Mouse (Mus musculus): ENCODE results near the gene Cap2. TPM values are rescaled to one million over a fixed set of nuclear protein-coding genes. Genes with fewer than 3 reads are reported as not detected.
A peak's percentile ranks its signal among the peaks of the same experiment; 100 is the strongest.

Gene Cap2
- 100 to 1,000 TPM; 135 to 147 TPM for total RNA-seq (2021)
- polyA plus RNA-seq (2012; rRNA removed), result 115 and 143 TPM in 2 replicates
- long read RNA-seq, transcript Cap2-201 (13 exons, 3,713 nt), result major isoform, 25 of 32 reads
- long read RNA-seq, partial matches to known transcripts, result 3 of 32 reads
- long read RNA-seq, other reads (novel, unspliced or antisense), result 4 of 32 reads

DNA sequence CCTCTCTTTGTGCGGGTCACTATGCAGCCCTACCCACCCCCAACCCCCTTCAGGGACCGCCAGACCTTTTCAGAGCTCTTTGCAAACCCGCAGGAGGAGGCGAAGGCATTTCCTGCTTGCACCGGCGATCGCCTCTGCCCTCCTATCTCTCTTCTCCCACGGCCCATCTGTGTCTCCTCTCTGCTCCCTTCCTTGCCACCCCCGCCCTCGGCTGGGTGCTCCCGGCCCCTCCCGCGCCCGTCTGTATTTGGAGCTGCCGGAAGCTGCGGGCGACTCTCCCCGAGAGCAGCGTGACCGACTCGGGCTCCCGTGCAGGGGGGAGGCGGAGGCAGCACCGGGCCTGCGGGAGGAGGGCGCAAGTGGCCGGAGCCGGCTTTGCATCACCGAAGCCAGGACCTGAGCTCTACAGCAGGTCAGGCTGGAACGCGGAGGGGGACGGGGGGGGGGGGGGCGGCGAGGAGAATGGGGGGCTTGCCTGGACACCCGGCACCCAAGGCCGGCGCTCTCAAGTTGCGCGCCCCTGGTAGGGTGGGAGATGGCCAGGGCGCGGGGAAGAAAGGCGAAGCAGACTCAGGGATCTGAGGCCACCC is at the start of gene Cap2:
TSS of gene Cap2 (plus strand) at position 49 of the 590 bp plus-strand sequence.
- 1% methylated on average over 39 of the region's 42 CpGs for WGBS
- Histone ChIP-seq H3K4me3 (peak within 1 kb of the TSS; percentile 60), H3K79me2 (replicated peaks; ENCODE audit: control insufficient read depth, insufficient read depth, low read length) (no peaks in the 10 kb centered on the region), H3K4me1 (ENCODE audit: control insufficient read depth, insufficient read depth, low read length) (no peaks in the 10 kb centered on the region; the same call in 1 of the 2 replicates), H3K27me3 (ENCODE audit: control insufficient read depth, insufficient read depth, low read length) (no peaks in the 10 kb centered on the region; the same call in 1 of the 2 replicates), H3K36me3 (ENCODE audit: control insufficient read depth, insufficient read depth, low read length) (no peaks in the 10 kb centered on the region), H3K9ac (ENCODE audit: low read depth, low read length) (peak within 1 kb of the TSS; percentile 69), H3K27ac (peak within 1 kb of the TSS; percentile 95)
- TF ChIP-seq POLR2A (IDR thresholded peaks at IDR 0.05; ENCODE audit: insufficient read depth, low read depth, low read length) (peak; percentile 48; the same call in 1 of the 2 replicates), EP300 (IDR thresholded peaks at IDR 0.05; ENCODE audit: insufficient read depth, low read depth, low read length) (0 out of 2 replicates have a peak, but pooled peaks have one; percentile 20), CTCF (IDR thresholded peaks at IDR 0.05) (0 out of 2 replicates have a peak, but pooled peaks have one; percentile 20)
- peak; percentile 79 to 86 for DNase-seq
- intact Hi-C loops (cut with DNase I), result loop anchor here (2.0 to 10.0 kb wide), 2 partner anchors 73 to 147 kb away; no protein-coding TSS in a partner anchor

- Histone ChIP-seq H3K27me3 (ENCODE audit: control insufficient read depth, insufficient read depth, low read length) (no peaks in the 10 kb centered on the region), H3K79me2 (replicated peaks; ENCODE audit: control insufficient read depth, insufficient read depth, low read length) (no peaks in the 10 kb centered on the region), H3K9ac (ENCODE audit: low read depth, low read length) (no peak overlapping the region), H3K36me3 (ENCODE audit: control insufficient read depth, insufficient read depth, low read length) (no peaks in the 10 kb centered on the region), H3K4me3 (no peak overlapping the region), H3K27ac (no peak overlapping the region), H3K4me1 (ENCODE audit: control insufficient read depth, insufficient read depth, low read length) (no peaks in the 10 kb centered on the region)
- DNase-seq, result no peak
- WGBS, result 91% methylated on average over 10 of the region's 10 CpGs
- no peak for TF ChIP-seq POLR2A (IDR thresholded peaks at IDR 0.05; ENCODE audit: insufficient read depth, low read depth, low read length)
- TF ChIP-seq EP300 (IDR thresholded peaks at IDR 0.05; ENCODE audit: insufficient read depth, low read depth, low read length), result no peak
- no peak for TF ChIP-seq CTCF (IDR thresholded peaks at IDR 0.05)
- intact Hi-C loops (cut with DNase I), result no loop called here
Observed at GRCm38 (mm10) chr13:46459546-46459945, 42.1 kb upstream of the Cap2 start.

- TF ChIP-seq CTCF (IDR thresholded peaks at IDR 0.05) (no peak), POLR2A (IDR thresholded peaks at IDR 0.05; ENCODE audit: insufficient read depth, low read depth, low read length) (no peak), EP300 (IDR thresholded peaks at IDR 0.05; ENCODE audit: insufficient read depth, low read depth, low read length) (no peak)
- DNase-seq, result no peak
- Histone ChIP-seq H3K4me1 (ENCODE audit: control insufficient read depth, insufficient read depth, low read length) (no peaks in the 10 kb centered on the region), H3K36me3 (ENCODE audit: control insufficient read depth, insufficient read depth, low read length) (no peaks in the 10 kb centered on the region), H3K27ac (no peak overlapping the region), H3K27me3 (ENCODE audit: control insufficient read depth, insufficient read depth, low read length) (no peaks in the 10 kb centered on the region), H3K79me2 (replicated peaks; ENCODE audit: control insufficient read depth, insufficient read depth, low read length) (no peaks in the 10 kb centered on the region), H3K9ac (ENCODE audit: low read depth, low read length) (no peak overlapping the region), H3K4me3 (no peak overlapping the region)
- WGBS, result 84% methylated on average over 4 of the region's 4 CpGs
- intact Hi-C loops (cut with DNase I), result no loop called here
Observed at GRCm38 (mm10) chr13:46462280-46462679, 39.4 kb upstream of the Cap2 start.

DNA sequence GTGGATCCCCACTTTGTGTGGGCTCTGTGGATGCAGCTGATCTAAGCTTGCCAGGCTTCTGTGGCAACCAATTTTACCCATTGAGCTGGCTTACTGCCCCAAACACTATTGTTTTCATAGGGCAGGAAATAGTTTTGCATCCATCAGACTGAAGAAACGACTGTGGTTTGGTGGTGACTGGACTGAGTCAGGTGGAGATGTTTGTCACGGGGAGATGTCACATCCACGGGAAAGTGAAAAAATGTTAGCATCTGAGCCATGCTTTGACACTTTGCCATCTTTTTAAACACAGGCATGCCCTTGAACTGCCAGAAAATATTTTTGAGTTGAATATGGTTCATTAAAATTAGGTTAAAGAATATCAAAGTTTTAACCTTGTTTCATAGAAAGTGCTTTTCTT is 37.9 kb upstream of the Cap2 start:
- H3K36me3 ChIP-seq (ENCODE audit: control insufficient read depth, insufficient read depth, low read length), result no peaks in the 10 kb centered on the region
- TF ChIP-seq EP300 (IDR thresholded peaks at IDR 0.05; ENCODE audit: insufficient read depth, low read depth, low read length) (no peak), CTCF (IDR thresholded peaks at IDR 0.05) (no peak), POLR2A (IDR thresholded peaks at IDR 0.05; ENCODE audit: insufficient read depth, low read depth, low read length) (no peak)
- no peak overlapping the region for H3K4me3 ChIP-seq
- intact Hi-C loops (cut with DNase I), result no loop called here
- WGBS, result 43% methylated on average over 3 of the region's 3 CpGs
- DNase-seq, result no peak
- H3K79me2 ChIP-seq (replicated peaks; ENCODE audit: control insufficient read depth, insufficient read depth, low read length), result no peaks in the 10 kb centered on the region
- H3K27me3 ChIP-seq (ENCODE audit: control insufficient read depth, insufficient read depth, low read length), result no peaks in the 10 kb centered on the region
- H3K9ac ChIP-seq (ENCODE audit: low read depth, low read length), result no peak overlapping the region
- H3K27ac ChIP-seq, result no peak overlapping the region
- no peaks in the 10 kb centered on the region for H3K4me1 ChIP-seq (ENCODE audit: control insufficient read depth, insufficient read depth, low read length)

DNA sequence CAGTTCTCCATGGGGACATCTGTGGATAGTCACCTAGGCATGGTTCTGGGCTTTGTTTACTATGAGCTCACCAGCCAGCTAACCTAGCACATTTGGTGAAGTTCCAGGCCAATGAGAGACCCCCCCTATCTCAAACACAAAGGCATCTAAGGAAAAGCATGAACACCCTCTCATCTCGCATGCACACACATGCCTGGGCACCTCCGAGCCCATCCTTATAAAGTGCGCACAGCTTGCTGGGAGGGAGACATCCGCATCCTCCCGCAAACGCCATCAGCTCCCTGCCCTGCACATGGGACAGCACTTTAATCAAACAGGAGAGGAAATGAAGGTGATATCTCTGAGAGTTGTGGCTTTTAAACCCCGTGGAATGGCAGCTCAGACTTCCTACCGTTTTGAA is 33.4 kb upstream of the Cap2 start:
- no peak for TF ChIP-seq POLR2A (IDR thresholded peaks at IDR 0.05; ENCODE audit: insufficient read depth, low read depth, low read length)
- TF ChIP-seq CTCF (IDR thresholded peaks at IDR 0.05), result no peak
- TF ChIP-seq EP300 (IDR thresholded peaks at IDR 0.05; ENCODE audit: insufficient read depth, low read depth, low read length), result no peak
- WGBS, result 50% methylated on average over 8 of the region's 8 CpGs
- Histone ChIP-seq H3K79me2 (replicated peaks; ENCODE audit: control insufficient read depth, insufficient read depth, low read length) (no peaks in the 10 kb centered on the region), H3K9ac (ENCODE audit: low read depth, low read length) (no peak overlapping the region), H3K4me1 (ENCODE audit: control insufficient read depth, insufficient read depth, low read length) (no peaks in the 10 kb centered on the region), H3K27ac (no peak overlapping the region), H3K27me3 (ENCODE audit: control insufficient read depth, insufficient read depth, low read length) (no peaks in the 10 kb centered on the region), H3K36me3 (ENCODE audit: control insufficient read depth, insufficient read depth, low read length) (no peaks in the 10 kb centered on the region), H3K4me3 (no peak overlapping the region)
- DNase-seq, result no peak
- intact Hi-C loops (cut with DNase I), result no loop called here

- H3K4me1 ChIP-seq (ENCODE audit: control insufficient read depth, insufficient read depth, low read length), result no peaks in the 10 kb centered on the region
- no peaks in the 10 kb centered on the region for H3K27me3 ChIP-seq (ENCODE audit: control insufficient read depth, insufficient read depth, low read length)
- no peaks in the 10 kb centered on the region for H3K36me3 ChIP-seq (ENCODE audit: control insufficient read depth, insufficient read depth, low read length)
- 82% methylated on average over 2 of the region's 2 CpGs for WGBS
- no peak overlapping the region for H3K27ac ChIP-seq
- H3K9ac ChIP-seq (ENCODE audit: low read depth, low read length), result no peak overlapping the region
- H3K4me3 ChIP-seq, result no peak overlapping the region
- intact Hi-C loops (cut with DNase I), result no loop called here
- H3K79me2 ChIP-seq (replicated peaks; ENCODE audit: control insufficient read depth, insufficient read depth, low read length), result no peaks in the 10 kb centered on the region
- no peak for DNase-seq
- TF ChIP-seq EP300 (IDR thresholded peaks at IDR 0.05; ENCODE audit: insufficient read depth, low read depth, low read length), result no peak
- TF ChIP-seq CTCF (IDR thresholded peaks at IDR 0.05), result no peak
- no peak for TF ChIP-seq POLR2A (IDR thresholded peaks at IDR 0.05; ENCODE audit: insufficient read depth, low read depth, low read length)
Observed at GRCm38 (mm10) chr13:46469536-46469935, 32.1 kb upstream of the Cap2 start.

Measured in heart, adult 2 months (tissue).